Mouse (Mus musculus): ENCODE measurements around the gene Zfp36l1. TPM values are rescaled to one million over a fixed set of nuclear protein-coding genes. Genes with fewer than 3 reads are reported as not detected.
A peak's percentile ranks its signal among the peaks of the same experiment; 100 is the strongest.

Zfp36l1 gene
- total RNA-seq, 2 experiments from 2014 or later: 35.2 to 39.4 TPM

DNA sequence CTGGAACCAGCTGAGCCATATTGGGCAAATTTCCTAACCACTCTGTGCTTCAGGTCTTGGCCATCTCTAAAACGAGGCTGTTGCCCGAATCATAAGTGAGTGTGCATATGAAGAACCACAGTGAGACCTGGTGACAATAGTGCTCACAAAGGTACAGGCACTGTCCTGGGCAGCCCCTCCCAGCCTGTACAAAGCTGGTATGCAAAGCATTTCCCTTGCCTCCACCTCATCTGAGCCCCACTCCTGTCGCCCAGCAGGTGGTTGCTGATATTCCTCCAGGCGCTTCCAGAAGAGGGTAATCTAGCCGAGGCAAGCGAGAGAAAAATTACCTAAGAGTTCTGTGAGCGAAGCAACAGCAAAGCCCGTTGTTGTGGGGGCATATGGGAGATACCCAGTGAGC, 21.7 kb downstream of the Zfp36l1 start:
- peak overlapping the region; percentile 76 for H3K27ac ChIP-seq
- no peak for TF ChIP-seq CTCF (conservative IDR thresholded peaks at IDR 0.05)
- no peak for DNase-seq (ENCODE audit: low spot score in 2 of 2)
- no peak overlapping the region; the same call in 1 of the 2 replicates for H3K4me3 ChIP-seq

DNA sequence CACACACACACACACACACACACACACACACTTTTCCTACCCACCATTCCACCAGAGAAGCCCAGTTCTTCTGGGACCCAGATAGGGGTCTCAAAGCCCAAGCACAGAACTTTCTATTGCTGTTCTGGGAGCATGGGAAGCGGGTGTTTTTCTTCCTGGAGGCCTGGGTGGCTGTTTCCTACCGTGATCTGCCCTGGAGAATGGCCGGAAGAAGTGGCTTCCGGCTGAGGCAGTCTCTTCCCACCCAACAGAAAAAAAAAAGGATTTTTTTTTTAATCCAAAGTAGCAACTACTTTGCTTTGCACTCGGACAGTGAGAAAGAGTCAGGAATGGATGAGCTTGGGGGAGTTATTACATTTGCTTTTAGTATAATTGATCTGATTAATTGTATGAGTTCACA, 22.3 kb downstream of the Zfp36l1 start:
- DNase-seq (ENCODE audit: low spot score in 2 of 2): no peak
- no peak for TF ChIP-seq CTCF (conservative IDR thresholded peaks at IDR 0.05)
- Histone ChIP-seq H3K4me3 (no peak overlapping the region), H3K27ac (peak overlapping the region; percentile 76)

GRCm38 (mm10) chr12:80088143-80088542, 24.7 kb downstream of the Zfp36l1 start:
- no peak for TF ChIP-seq CTCF (conservative IDR thresholded peaks at IDR 0.05)
- H3K27ac ChIP-seq: no peak overlapping the region; the same call in 1 of the 2 replicates
- no peak overlapping the region for H3K4me3 ChIP-seq
- DNase-seq (ENCODE audit: low spot score in 2 of 2): no peak

DNA sequence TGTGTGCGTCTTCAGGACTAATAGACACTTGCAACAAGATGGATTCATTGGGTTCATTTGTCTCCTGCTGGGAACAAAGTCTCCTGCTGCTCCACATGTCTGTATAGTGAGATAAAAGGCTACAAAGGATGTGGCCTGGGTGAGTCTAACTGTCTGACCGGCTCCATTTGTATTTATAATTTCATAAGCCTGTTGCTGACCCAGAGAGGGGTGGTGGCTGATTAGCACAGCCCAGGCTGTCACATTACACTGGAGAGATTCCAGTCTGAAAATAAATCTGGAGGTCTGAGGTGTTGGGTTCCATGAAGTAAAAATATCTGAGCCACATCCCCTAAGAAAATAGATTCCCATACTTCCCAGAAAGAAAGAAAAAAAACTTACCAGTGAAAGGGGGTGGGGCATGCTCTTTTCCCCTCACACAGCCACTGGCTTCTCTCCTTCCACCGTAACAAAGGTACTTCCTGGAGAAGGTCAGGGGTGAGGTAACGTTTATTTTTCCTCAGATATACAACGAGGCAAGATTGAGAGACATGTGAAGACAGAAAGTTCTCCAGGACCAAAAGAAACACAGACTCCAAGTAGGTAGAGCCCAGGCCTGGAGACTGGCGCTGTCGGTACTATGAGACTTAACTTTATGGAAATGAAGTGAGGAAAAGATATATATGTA, 28.2 kb downstream of the Zfp36l1 start:
- Histone ChIP-seq H3K27ac (peak overlapping the region; percentile 62), H3K4me3 (no peak overlapping the region)
- no peak for DNase-seq (ENCODE audit: low spot score in 2 of 2)
- TF ChIP-seq CTCF (conservative IDR thresholded peaks at IDR 0.05): no peak

DNA sequence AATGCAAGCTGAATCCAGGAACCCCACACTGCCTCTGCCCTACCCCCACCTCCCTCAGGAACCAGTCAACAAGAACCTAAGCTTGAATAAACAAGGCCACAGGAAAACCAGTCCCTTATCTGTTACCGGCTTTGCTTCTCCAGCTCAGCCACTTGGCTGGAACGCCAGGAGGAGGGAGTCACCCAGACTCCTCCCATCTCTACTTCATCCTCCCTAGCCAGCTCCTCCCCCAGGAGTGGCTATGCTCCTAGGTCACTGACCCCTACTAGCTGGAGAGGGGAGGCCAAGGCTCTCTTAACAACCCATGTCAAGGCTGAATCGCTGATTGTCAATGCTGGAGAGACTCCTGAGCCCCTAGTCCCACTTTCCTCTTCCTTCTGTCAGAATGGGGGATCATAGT, 28.9 kb downstream of the Zfp36l1 start:
- no peak for DNase-seq (ENCODE audit: low spot score in 2 of 2)
- Histone ChIP-seq H3K27ac (peak overlapping the region; percentile 62), H3K4me3 (no peak overlapping the region)
- TF ChIP-seq CTCF (conservative IDR thresholded peaks at IDR 0.05): no peak

GRCm38 (mm10) chr12:80083133-80083821, 29.5 kb downstream of the Zfp36l1 start:
- Histone ChIP-seq H3K4me3 (no peak overlapping the region), H3K27ac (peak overlapping the region; percentile 56; the same call in 1 of the 2 replicates)
- DNase-seq (ENCODE audit: low spot score in 2 of 2): no peak
- TF ChIP-seq CTCF (conservative IDR thresholded peaks at IDR 0.05): no peak

DNA sequence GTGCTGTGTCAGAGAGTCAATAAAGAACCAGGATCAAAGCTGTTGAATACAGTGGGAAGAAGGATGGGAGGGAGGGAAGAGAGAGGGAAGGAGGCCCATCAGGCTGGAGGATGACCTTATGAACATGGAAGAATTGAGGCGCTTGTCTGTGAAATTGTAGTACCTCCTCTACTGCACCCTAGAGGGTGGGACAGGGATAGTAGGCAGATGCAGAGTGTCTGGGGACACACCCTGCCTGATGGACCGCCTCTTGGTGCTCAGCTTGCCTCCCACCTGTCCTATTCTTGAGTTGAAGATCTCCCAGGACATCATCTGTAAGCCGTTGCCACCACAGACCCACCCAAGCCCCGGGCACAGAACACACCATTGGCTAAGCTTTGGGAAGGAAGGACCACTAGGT, 30.1 kb downstream of the Zfp36l1 start:
- TF ChIP-seq CTCF (conservative IDR thresholded peaks at IDR 0.05): peak; percentile 30; the same call in 1 of the 2 replicates
- DNase-seq (ENCODE audit: low spot score in 2 of 2): no peak
- Histone ChIP-seq H3K27ac (no peak overlapping the region; the same call in 1 of the 2 replicates), H3K4me3 (no peak overlapping the region)

DNA sequence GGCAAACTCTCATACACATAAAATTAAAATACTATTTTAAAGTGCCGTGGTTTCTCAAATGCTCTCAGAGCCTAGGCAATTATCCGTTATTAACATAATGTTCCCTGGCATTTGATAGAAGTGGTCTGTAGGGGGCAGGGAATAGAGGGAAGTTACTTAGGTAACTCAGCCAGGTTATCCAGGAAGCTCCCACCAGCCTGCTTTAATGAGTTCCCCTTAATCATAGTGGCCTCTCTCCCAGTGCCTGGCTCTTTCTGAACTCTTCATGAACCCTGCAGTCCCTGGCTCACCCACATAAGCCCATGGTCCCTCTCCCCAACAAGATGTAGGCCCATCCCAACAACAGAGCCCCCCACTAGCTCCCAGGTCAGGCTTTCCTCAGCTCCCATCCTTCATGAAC, 31.4 kb downstream of the Zfp36l1 start:
- TF ChIP-seq CTCF (conservative IDR thresholded peaks at IDR 0.05): no peak
- H3K4me3 ChIP-seq: no peak overlapping the region
- no peak for DNase-seq (ENCODE audit: low spot score in 2 of 2)
- H3K27ac ChIP-seq: no peak overlapping the region

DNA sequence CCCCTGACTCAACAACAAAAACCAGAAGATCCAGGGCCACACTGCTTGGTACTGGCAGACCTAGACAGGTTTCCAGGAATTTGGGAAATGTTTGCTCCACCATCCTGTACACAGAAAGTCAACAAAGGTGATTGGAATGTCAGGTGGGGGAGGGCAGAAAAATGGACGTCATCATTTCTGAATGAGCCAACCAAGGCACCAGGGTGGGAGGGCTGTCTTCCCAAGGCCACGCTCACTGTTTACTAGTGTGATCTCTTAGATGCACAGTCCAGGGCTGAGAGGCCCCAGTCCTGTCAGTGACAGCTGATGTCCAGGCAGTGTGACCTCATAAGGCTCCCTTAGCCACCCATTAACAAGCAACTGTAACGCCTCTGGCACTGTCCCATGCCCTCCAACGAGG, 32.9 kb downstream of the Zfp36l1 start:
- H3K27ac ChIP-seq: no peak overlapping the region
- no peak for DNase-seq (ENCODE audit: low spot score in 2 of 2)
- H3K4me3 ChIP-seq: no peak overlapping the region
- no peak for TF ChIP-seq CTCF (conservative IDR thresholded peaks at IDR 0.05)

GRCm38 (mm10) chr12:80074331-80074730, 38.5 kb downstream of the Zfp36l1 start:
- no peak for TF ChIP-seq CTCF (conservative IDR thresholded peaks at IDR 0.05)
- Histone ChIP-seq H3K27ac (no peak overlapping the region), H3K4me3 (no peak overlapping the region)
- DNase-seq (ENCODE audit: low spot score in 2 of 2): no peak

GRCm38 (mm10) chr12:80070534-80071287, 42.1 kb downstream of the Zfp36l1 start:
- no peak for DNase-seq (ENCODE audit: low spot score in 2 of 2)
- no peak overlapping the region for H3K27ac ChIP-seq
- no peak for TF ChIP-seq CTCF (conservative IDR thresholded peaks at IDR 0.05)
- H3K4me3 ChIP-seq: no peak overlapping the region

GRCm38 (mm10) chr12:80069040-80069439, 43.8 kb downstream of the Zfp36l1 start:
- DNase-seq (ENCODE audit: low spot score in 2 of 2): no peak
- no peak overlapping the region for H3K4me3 ChIP-seq
- H3K27ac ChIP-seq: no peak overlapping the region
- TF ChIP-seq CTCF (conservative IDR thresholded peaks at IDR 0.05): no peak

DNA sequence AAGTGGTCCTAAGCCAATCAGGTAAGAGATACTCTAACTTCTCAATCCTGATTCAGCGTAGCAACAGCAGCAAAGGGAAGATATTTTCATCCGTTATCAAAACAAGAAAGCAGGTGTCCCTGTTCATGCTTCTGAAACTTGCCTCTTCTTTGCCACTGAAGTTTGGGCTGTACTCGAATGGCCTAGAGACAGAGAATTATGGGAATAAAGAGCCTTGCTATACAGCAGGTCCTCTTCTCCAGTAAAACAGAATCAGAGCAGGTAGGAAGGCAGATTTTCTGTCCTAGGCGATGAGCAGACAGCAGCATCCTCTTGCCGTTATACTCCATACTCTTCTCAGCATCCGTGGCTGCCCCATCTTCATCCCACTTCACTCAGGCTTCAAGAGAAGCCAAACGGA, 44.8 kb downstream of the Zfp36l1 start:
- H3K4me3 ChIP-seq: no peak overlapping the region
- DNase-seq (ENCODE audit: low spot score in 2 of 2): no peak
- no peak for TF ChIP-seq CTCF (conservative IDR thresholded peaks at IDR 0.05)
- no peak overlapping the region for H3K27ac ChIP-seq

Data from layer of hippocampus, adult 2 months (tissue).